Mouse (Mus musculus) stomach, embryonic 16.5 days (tissue): ENCODE data around the gene Phf5a. TPM values are rescaled to one million over a fixed set of nuclear protein-coding genes. Genes with fewer than 3 reads are reported as not detected.

Source experiments
- ATAC-seq: fragments of 200-750 bp; cut with Nextera tagmentation; 2 replicates; pipeline ENCODE4 v1.8.0; 2017; ENCODE audit warnings: moderate number of reproducible peaks, moderate TSS enrichment; ENCODE audit not compliant: insufficient read depth, low FRiP score
- H3K27ac ChIP-seq: fragments of 300-500 bp; sonication (generic); 2 replicates; pipeline ENCODE4 v1.5.1; 2014; ENCODE audit warnings: low read length
- H3K27me3 ChIP-seq: fragments of 300-500 bp; sonication (generic); 2 replicates; pipeline ENCODE4 v1.6.1; 2014; ENCODE audit warnings: low read length, control low read depth, mixed read lengths; ENCODE audit not compliant: control insufficient read depth, insufficient read depth
- H3K36me3 ChIP-seq: fragments of 300-500 bp; sonication (generic); 2 replicates; pipeline ENCODE4 v1.6.1; 2014; ENCODE audit warnings: low read length; ENCODE audit not compliant: control insufficient read depth, insufficient read depth
- H3K4me1 ChIP-seq: fragments of 300-500 bp; sonication (generic); 2 replicates; pipeline ENCODE4 v1.6.1; 2014; ENCODE audit warnings: low read length, control low read depth, mixed read lengths; ENCODE audit not compliant: control insufficient read depth, insufficient read depth
- H3K4me2 ChIP-seq: fragments of 300-500 bp; sonication (generic); 2 replicates; pipeline ENCODE4 v1.6.1; 2014; ENCODE audit warnings: low read depth, low read length, mixed read lengths
- H3K4me3 ChIP-seq: fragments of 300-500 bp; sonication (generic); replicated peaks from 2 replicates; pipeline ENCODE4 v1.5.1; 2014; ENCODE audit warnings: mild to moderate bottlenecking, low read length
- H3K9ac ChIP-seq: fragments of 300-500 bp; sonication (generic); 2 replicates; pipeline ENCODE4 v1.6.1; 2014; ENCODE audit warnings: low read length
- H3K9me3 ChIP-seq: fragments of 300-500 bp; sonication (generic); replicated peaks from 2 replicates; pipeline ENCODE4 v1.6.1; 2016; ENCODE audit warnings: low read length, control low read depth; ENCODE audit not compliant: control insufficient read depth
- WGBS: fragments of 180-500 bp; shearing (Covaris S2); extraction: QIAGEN DNeasy Blood & Tissue Kit; methylation state at CpG from one replicate; pipeline ENCODE4 v1.1.7; 2014; 5-methylcytosine and 5-hydroxymethylcytosine counted together
- polyA plus RNA-seq: library from polyadenylated mRNA; unstranded; fragments of >200 nt; fragmentation: Nextera tagmentation; extraction: Ambion mirVana; gene quantifications from 2 replicates; pipeline ENCODE4 v1.2.1, GENCODE M21; 2015

The Phf5a gene
- polyA plus RNA-seq, 1 experiment from 2014 or later, result 112 TPM

- Histone ChIP-seq H3K9me3 (no peaks in the 10 kb centered on the region), H3K4me3 (no peak overlapping the region), H3K27me3 (no peaks in the 10 kb centered on the region), H3K9ac (no peak overlapping the region), H3K27ac (no peak overlapping the region), H3K36me3 (peaks cover 16% of the 10 kb centered on the region; the same call in 1 of the 2 replicates), H3K4me1 (no peaks in the 10 kb centered on the region), H3K4me2 (no peak overlapping the region)
- 93% methylated on average over 7 of the region's 7 CpGs for WGBS
- no peak for ATAC-seq
These were observed 17.5 kb upstream of the Phf5a start for GRCm38 (mm10) chr15:81889175-81889574.

GRCm38 (mm10) chr15:81886795-81887550 is 15.3 kb upstream of the Phf5a start:
- WGBS, result 89% methylated on average over 6 of the region's 6 CpGs
- Histone ChIP-seq H3K9me3 (no peaks in the 10 kb centered on the region), H3K4me3 (no peak overlapping the region), H3K4me1 (no peaks in the 10 kb centered on the region), H3K9ac (no peak overlapping the region), H3K27ac (no peak overlapping the region), H3K4me2 (no peak overlapping the region), H3K36me3 (peaks cover 13% of the 10 kb centered on the region; the same call in 1 of the 2 replicates), H3K27me3 (no peaks in the 10 kb centered on the region)
- no peak for ATAC-seq

- H3K9ac ChIP-seq, result no peak overlapping the region
- H3K36me3 ChIP-seq, result peaks cover 8% of the 10 kb centered on the region; the same call in 1 of the 2 replicates
- H3K4me1 ChIP-seq, result no peaks in the 10 kb centered on the region
- no peak overlapping the region for H3K27ac ChIP-seq
- no peak for ATAC-seq
- H3K27me3 ChIP-seq, result no peaks in the 10 kb centered on the region
- no peak overlapping the region for H3K4me2 ChIP-seq
- no peaks in the 10 kb centered on the region for H3K9me3 ChIP-seq
- WGBS, result 89% methylated on average over 3 of the region's 3 CpGs
- no peak overlapping the region for H3K4me3 ChIP-seq
These were observed 13.8 kb upstream of the Phf5a start for GRCm38 (mm10) chr15:81885418-81885934.

- WGBS, result 88% methylated on average over 3 of the region's 3 CpGs
These were observed 10.6 kb upstream of the Phf5a start for GRCm38 (mm10) chr15:81882348-81882747.

GRCm38 (mm10) chr15:81879531-81880401 is 8.1 kb upstream of the Phf5a start:
- Histone ChIP-seq H3K4me2 (no peak overlapping the region), H3K27ac (no peak overlapping the region), H3K4me3 (no peak overlapping the region), H3K27me3 (no peaks in the 10 kb centered on the region), H3K9ac (no peak overlapping the region), H3K36me3 (no peaks in the 10 kb centered on the region), H3K9me3 (no peaks in the 10 kb centered on the region), H3K4me1 (no peaks in the 10 kb centered on the region)
- ATAC-seq, result no peak
- 72% methylated on average over 5 of the region's 5 CpGs for WGBS

More at GRCm38 (mm10) chr15:81882348-81882747, 10.6 kb upstream of the Phf5a start:
- no peaks in the 10 kb centered on the region for H3K36me3 ChIP-seq
- no peaks in the 10 kb centered on the region for H3K4me1 ChIP-seq
- no peak overlapping the region for H3K9ac ChIP-seq
- H3K9me3 ChIP-seq, result no peaks in the 10 kb centered on the region
- H3K27me3 ChIP-seq, result no peaks in the 10 kb centered on the region
- H3K27ac ChIP-seq, result no peak overlapping the region
- no peak for ATAC-seq
- H3K4me3 ChIP-seq, result no peak overlapping the region
- H3K4me2 ChIP-seq, result no peak overlapping the region

GRCm38 (mm10) chr15:81872262-81873136 is 788 bp upstream of the Phf5a start, which contains the start of gene Aco2:
Gene Aco2 (plus strand): TSS chr15:81872309.
- Histone ChIP-seq H3K27ac (peak within 1 kb of the TSS; percentile 99), H3K27me3 (no peaks in the 10 kb centered on the region), H3K9ac (peak within 1 kb of the TSS; percentile 72), H3K4me3 (peak within 1 kb of the TSS; percentile 57), H3K4me2 (peak within 1 kb of the TSS; percentile 90), H3K36me3 (peaks cover 12% of the 10 kb centered on the region), H3K9me3 (no peaks in the 10 kb centered on the region), H3K4me1 (peaks cover 6% of the 10 kb centered on the region; the same call in 1 of the 2 replicates)
- peak; percentile 91 for ATAC-seq
- WGBS, result under 1% methylated on average over 53 of the region's 53 CpGs

GRCm38 (mm10) chr15:81869985-81870384 is 1.7 kb downstream of the Phf5a start:
- Histone ChIP-seq H3K4me3 (no peak overlapping the region), H3K27ac (no peak overlapping the region), H3K36me3 (peaks cover 30% of the 10 kb centered on the region), H3K27me3 (no peaks in the 10 kb centered on the region), H3K9ac (no peak overlapping the region), H3K4me1 (peaks cover 6% of the 10 kb centered on the region; the same call in 1 of the 2 replicates), H3K4me2 (no peak overlapping the region), H3K9me3 (no peaks in the 10 kb centered on the region)
- WGBS, result 94% methylated on average over 5 of the region's 5 CpGs
- no peak for ATAC-seq

GRCm38 (mm10) chr15:81864238-81864637 is 7.5 kb downstream of the Phf5a start:
- no peak overlapping the region for H3K4me3 ChIP-seq
- no peaks in the 10 kb centered on the region for H3K9me3 ChIP-seq
- no peak overlapping the region for H3K27ac ChIP-seq
- no peak overlapping the region for H3K4me2 ChIP-seq
- ATAC-seq, result no peak
- H3K9ac ChIP-seq, result no peak overlapping the region
- H3K36me3 ChIP-seq, result peaks cover 24% of the 10 kb centered on the region
- H3K4me1 ChIP-seq, result no peaks in the 10 kb centered on the region
- WGBS, result 91% methylated on average over 7 of the region's 7 CpGs
- H3K27me3 ChIP-seq, result no peaks in the 10 kb centered on the region
